Mouse (Mus musculus) heart, embryonic 12.5 days (tissue): ENCODE data around the gene C2cd4d. TPM values are rescaled to one million over a fixed set of nuclear protein-coding genes. Genes with fewer than 3 reads are reported as not detected.

Source experiments
- ATAC-seq: fragments of 200-750 bp; cut with Nextera tagmentation; 2 replicates; pipeline ENCODE4 v1.8.0; 2017; ENCODE audit warnings: moderate TSS enrichment, moderate library complexity; ENCODE audit not compliant: insufficient number of reproducible peaks, low FRiP score
- H3K27ac ChIP-seq: fragments of 300-500 bp; sonication (generic); 2 replicates; pipeline ENCODE4 v1.5.1; 2016; ENCODE audit warnings: mild to moderate bottlenecking, moderate library complexity; ENCODE audit not compliant: poor library complexity, severe bottlenecking
- H3K27me3 ChIP-seq: fragments of 300-500 bp; sonication (generic); replicated peaks from 2 replicates; pipeline ENCODE4 v1.6.1; 2016; ENCODE audit warnings: mild to moderate bottlenecking, moderate library complexity
- H3K36me3 ChIP-seq: fragments of 300-500 bp; sonication (generic); 2 replicates; pipeline ENCODE4 v1.6.1; 2016; ENCODE audit warnings: mild to moderate bottlenecking, moderate library complexity
- H3K4me1 ChIP-seq: fragments of 300-500 bp; sonication (generic); replicated peaks from 2 replicates; pipeline ENCODE4 v1.6.1; 2016; ENCODE audit warnings: mild to moderate bottlenecking
- H3K4me2 ChIP-seq: fragments of 300-500 bp; sonication (generic); 2 replicates; pipeline ENCODE4 v1.6.1; 2016; ENCODE audit warnings: mild to moderate bottlenecking, moderate library complexity
- H3K4me3 ChIP-seq: fragments of 300-500 bp; sonication (generic); 2 replicates; pipeline ENCODE4 v1.5.1; 2016; ENCODE audit warnings: mild to moderate bottlenecking
- H3K9ac ChIP-seq: fragments of 300-500 bp; sonication (generic); 2 replicates; pipeline ENCODE4 v1.6.1; 2016; ENCODE audit warnings: mild to moderate bottlenecking, moderate library complexity
- H3K9me3 ChIP-seq: fragments of 300-500 bp; sonication (generic); replicated peaks from 2 replicates; pipeline ENCODE4 v1.6.1; 2016; ENCODE audit warnings: mild to moderate bottlenecking, moderate library complexity
- WGBS: fragments of 180-500 bp; shearing (Covaris S2); methylation state at CpG from one replicate; pipeline ENCODE4 v1.1.7; 2016; 5-methylcytosine and 5-hydroxymethylcytosine counted together
- polyA plus RNA-seq: library from polyadenylated mRNA; unstranded; fragments of >200 nt; fragmentation: Nextera tagmentation; extraction: Ambion mirVana; gene quantifications from 2 replicates; pipeline ENCODE4 v1.2.1, GENCODE M21; 2016

Gene C2cd4d
- polyA plus RNA-seq, 1 experiment from 2014 or later: 0.66 TPM

DNA sequence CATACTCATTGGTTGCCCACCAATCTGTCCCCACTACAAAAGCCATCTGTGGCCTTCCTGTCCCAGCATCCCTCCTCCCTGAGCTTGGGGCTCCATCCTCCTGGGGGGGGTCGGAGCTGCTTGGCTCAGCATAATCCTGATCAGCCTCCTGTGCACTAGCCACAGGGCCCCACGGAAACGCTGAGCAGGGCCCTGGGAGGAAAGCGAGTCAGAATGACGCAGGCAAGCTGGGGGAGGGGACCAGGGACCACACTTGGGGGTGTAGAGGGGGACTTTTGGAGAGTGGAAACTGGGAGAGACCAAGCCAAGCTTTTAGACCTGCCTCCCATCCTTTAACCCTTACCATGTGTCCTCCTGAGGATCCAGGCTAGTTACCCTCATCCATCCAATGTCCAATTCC is 13.6 kb downstream of the C2cd4d start:
- Histone ChIP-seq H3K27me3 (peaks cover 43% of the 10 kb centered on the region), H3K9ac (no peak overlapping the region), H3K27ac (no peak overlapping the region), H3K36me3 (no peaks in the 10 kb centered on the region), H3K4me1 (peaks cover 49% of the 10 kb centered on the region), H3K4me3 (no peak overlapping the region), H3K9me3 (no peaks in the 10 kb centered on the region), H3K4me2 (no peak overlapping the region)
- ATAC-seq: no peak
- 37% methylated on average over 5 of the region's 5 CpGs for WGBS

DNA sequence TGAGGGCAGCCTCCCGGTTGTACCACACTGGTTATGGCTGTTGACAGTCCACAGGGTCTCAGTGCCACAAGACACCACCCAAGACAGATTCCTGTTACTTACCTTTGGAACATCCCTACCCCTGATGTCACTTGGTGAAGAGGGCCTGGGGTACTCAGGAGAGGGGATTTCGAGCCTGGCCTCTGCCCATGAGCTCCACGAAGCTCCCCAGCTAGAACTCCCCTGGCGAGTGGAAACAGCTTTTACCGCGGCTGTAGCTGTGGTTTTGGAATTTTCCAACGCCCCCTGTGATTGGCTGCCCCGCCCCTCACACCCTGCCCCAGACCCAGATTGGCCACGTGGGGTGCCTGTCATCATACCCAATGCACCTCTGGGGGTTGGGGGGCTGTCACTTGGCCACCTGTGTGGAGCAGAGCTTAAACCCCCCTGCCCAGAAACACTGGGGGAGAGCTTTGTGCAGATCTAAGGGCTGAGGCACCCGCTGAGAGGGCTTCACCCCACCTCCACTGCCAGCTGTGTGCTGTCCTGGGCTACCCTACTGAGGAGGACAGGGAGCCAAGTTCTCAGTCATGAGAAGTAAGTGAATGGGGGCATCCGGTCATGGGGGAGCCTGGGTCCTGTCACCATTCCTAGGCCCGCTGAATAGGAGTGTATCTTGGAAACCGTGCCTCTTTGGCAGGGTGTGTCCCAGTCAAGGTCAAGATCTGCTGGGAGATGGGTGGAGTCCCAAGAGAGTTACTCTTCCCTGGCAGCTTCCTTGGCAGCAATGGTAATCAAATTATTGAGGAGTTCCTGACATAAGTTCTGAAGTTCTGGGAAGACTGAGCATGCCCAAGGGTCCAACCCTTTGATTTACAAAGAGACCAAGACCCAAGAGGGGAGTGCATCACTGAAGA is 15.0 kb downstream of the C2cd4d start:
- H3K27me3 ChIP-seq: peaks cover 43% of the 10 kb centered on the region
- no peaks in the 10 kb centered on the region for H3K9me3 ChIP-seq
- H3K36me3 ChIP-seq: no peaks in the 10 kb centered on the region
- H3K4me2 ChIP-seq: no peak overlapping the region
- no peak overlapping the region for H3K9ac ChIP-seq
- no peak overlapping the region for H3K27ac ChIP-seq
- WGBS: 12% methylated on average over 13 of the region's 13 CpGs
- peaks cover 39% of the 10 kb centered on the region for H3K4me1 ChIP-seq
- ATAC-seq: no peak
- no peak overlapping the region for H3K4me3 ChIP-seq

DNA sequence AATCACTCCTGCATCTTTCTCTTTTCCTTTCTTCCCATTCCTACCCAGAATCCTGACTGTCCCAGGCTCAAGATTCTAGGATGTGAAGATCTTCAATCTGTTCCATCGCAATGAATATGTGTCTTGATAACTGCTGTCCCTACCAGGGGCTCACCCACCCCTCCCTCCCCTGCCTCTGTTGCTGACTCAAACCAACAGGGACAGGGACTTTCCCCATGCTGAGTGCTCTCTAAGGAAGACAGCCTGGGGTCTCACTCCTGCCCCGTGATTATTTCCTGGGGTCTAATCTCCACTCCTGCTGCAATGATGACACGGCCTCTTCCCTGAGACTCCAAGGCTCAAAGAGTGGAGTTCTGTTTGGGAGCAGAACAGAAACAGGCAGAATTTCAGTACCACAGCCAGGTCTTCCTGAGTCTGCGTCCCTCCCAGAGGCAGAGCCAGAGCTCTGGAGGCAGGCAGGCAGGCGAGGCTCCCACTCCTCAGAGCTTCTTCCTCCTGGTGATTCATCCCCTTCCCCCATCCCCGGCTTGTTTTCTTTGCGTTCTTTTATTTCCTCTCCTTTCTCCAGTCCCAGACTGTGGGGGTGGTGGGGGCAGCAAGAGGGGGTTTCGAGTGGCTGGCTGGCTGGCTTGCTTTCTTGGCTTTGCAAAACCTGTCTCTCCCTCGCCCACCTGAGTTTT is 17.7 kb downstream of the C2cd4d start:
- no peak overlapping the region for H3K9ac ChIP-seq
- whole genome bisulfite sequencing: 18% methylated on average over 9 of the region's 9 CpGs

DNA sequence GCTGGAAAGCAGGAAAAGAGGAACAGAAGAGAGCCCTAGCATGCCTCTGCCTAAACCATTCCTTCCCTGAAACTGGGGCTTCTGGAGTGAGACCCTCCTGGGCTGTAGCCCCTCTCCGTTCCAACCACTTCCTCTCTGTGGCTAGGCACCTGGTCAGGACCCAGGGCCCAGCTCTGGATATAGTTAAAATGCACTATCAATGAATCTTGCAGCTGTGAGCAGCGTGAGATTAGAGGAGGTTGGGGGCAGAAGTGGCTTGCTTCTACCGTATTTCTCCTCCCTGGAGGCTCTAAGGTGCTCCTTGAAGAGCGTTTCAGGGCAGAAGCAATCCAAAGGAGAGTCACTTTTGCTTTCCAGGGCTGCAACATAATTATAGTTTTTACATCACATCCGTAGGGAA is 20.1 kb downstream of the C2cd4d start:
- 61% methylated on average over 5 of the region's 5 CpGs for WGBS
- Histone ChIP-seq H3K4me1 (peaks cover 11% of the 10 kb centered on the region), H3K4me3 (no peak overlapping the region), H3K4me2 (no peak overlapping the region), H3K9me3 (no peaks in the 10 kb centered on the region), H3K9ac (no peak overlapping the region), H3K27ac (no peak overlapping the region), H3K27me3 (0 out of 2 replicates have a peak, but pooled peaks cover 11% of the 10 kb centered on the region), H3K36me3 (no peaks in the 10 kb centered on the region)
- ATAC-seq: no peak

More for the DNA sequence above, 17.7 kb downstream of the C2cd4d start:
- ATAC-seq: no peak; the same call in 1 of the 2 replicates
- H3K4me1 ChIP-seq: peaks cover 16% of the 10 kb centered on the region
- no peak overlapping the region for H3K4me3 ChIP-seq
- H3K27ac ChIP-seq: no peak overlapping the region
- H3K27me3 ChIP-seq: peaks cover 25% of the 10 kb centered on the region
- no peaks in the 10 kb centered on the region for H3K9me3 ChIP-seq
- no peak overlapping the region for H3K4me2 ChIP-seq
- H3K36me3 ChIP-seq: no peaks in the 10 kb centered on the region

DNA sequence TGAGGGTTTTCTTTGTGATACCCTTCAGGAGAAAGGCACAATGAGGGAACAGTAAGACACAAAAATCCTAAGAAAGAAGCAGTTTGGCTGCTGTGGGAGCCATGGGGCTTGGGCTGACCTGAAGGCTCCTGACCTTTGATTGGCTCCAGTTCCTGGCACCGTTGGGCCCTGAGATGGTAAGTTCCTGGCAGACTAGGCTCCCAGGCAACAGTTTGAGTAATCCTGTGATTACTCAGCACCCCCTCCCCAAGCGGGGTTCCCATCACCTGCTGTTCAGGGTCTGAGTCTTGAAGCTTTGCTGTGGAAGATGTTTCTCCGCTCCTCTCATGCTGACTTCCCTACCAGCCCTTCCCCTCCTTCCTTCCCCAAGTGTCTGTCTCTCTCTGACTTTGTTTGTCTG is 21.2 kb downstream of the C2cd4d start:
- Histone ChIP-seq H3K36me3 (no peaks in the 10 kb centered on the region), H3K9me3 (no peaks in the 10 kb centered on the region), H3K4me1 (peaks cover 10% of the 10 kb centered on the region), H3K4me3 (no peak overlapping the region), H3K4me2 (no peak overlapping the region), H3K9ac (no peak overlapping the region), H3K27ac (no peak overlapping the region), H3K27me3 (peaks cover 6% of the 10 kb centered on the region)
- ATAC-seq: no peak
- WGBS: 62% methylated on average over 3 of the region's 3 CpGs

DNA sequence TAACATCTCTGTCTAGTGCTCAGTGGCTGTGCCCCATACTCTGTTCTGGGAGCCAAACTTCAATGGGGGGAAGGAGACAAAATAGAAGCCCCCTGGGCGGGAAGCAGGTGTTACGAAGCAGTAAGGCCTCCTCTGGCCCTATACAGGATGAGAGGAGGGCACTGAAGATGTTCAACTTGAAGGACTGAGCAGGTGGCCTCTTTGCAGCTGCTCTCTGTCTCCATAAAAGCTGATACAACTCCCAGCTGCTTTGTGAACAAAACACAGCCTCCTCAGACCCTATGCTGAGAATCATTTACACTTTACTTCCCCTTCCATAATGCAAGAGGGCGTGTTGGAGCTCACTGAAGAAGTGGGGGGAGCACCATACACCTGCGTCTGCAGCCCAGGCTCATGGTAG is 24.4 kb downstream of the C2cd4d start:
- WGBS: 56% methylated on average over 4 of the region's 4 CpGs

DNA sequence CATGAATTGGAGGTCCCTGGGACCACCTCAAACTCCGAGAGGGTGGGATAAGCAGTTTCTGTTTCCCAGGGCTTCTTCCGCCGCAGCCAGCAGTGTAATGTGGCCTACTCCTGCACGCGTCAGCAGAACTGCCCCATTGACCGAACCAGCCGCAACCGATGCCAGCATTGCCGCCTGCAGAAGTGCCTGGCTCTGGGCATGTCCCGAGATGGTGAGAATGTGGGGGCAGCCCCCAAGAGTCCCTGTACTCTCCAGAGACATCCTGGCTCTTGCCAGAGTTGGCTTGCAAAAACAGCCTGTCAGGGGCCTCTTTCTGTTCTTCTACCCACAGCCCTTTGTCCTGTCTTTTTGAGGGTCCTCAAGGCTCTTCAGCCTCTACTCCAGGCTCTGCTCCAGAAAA is 25.2 kb downstream of the C2cd4d start:
- no peak overlapping the region for H3K4me2 ChIP-seq
- H3K9ac ChIP-seq: no peak overlapping the region
- no peaks in the 10 kb centered on the region for H3K9me3 ChIP-seq
- H3K4me3 ChIP-seq: no peak overlapping the region
- WGBS: 86% methylated on average over 10 of the region's 10 CpGs
- peaks cover 9% of the 10 kb centered on the region for H3K27me3 ChIP-seq
- no peak overlapping the region for H3K27ac ChIP-seq
- H3K4me1 ChIP-seq: no peaks in the 10 kb centered on the region
- no peak for ATAC-seq
- no peaks in the 10 kb centered on the region for H3K36me3 ChIP-seq

More for the DNA sequence above, 24.4 kb downstream of the C2cd4d start:
- peaks cover 9% of the 10 kb centered on the region for H3K27me3 ChIP-seq
- H3K36me3 ChIP-seq: no peaks in the 10 kb centered on the region
- no peak overlapping the region for H3K9ac ChIP-seq
- no peak overlapping the region for H3K4me3 ChIP-seq
- H3K4me2 ChIP-seq: no peak overlapping the region
- ATAC-seq: no peak
- no peaks in the 10 kb centered on the region for H3K4me1 ChIP-seq
- H3K27ac ChIP-seq: no peak overlapping the region
- no peaks in the 10 kb centered on the region for H3K9me3 ChIP-seq

DNA sequence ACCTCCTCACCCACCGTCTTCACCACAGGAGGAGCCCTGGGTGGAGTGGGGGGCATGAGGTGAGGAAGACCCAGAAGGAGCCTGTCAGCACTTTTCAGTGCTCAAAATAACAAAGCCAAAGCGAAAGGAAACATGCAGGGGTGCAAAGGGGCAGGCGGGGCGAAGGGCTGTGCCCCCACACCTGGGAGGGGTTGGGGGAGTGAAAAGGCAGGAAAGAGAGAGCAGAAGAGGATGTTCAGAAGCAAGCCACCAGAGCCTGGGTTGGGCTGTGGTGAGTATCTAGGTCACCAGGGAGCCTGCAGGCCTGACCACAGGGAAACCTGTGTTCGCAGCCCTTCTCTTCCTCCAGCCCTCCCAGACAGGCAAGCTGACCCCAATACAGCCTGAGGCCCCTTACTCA is 25.8 kb downstream of the C2cd4d start:
- no peak for ATAC-seq
- H3K4me2 ChIP-seq: no peak overlapping the region
- no peak overlapping the region for H3K27ac ChIP-seq
- WGBS: 58% methylated on average over 5 of the region's 5 CpGs
- H3K36me3 ChIP-seq: no peaks in the 10 kb centered on the region
- no peak overlapping the region for H3K9ac ChIP-seq
- H3K4me3 ChIP-seq: no peak overlapping the region
- H3K9me3 ChIP-seq: no peaks in the 10 kb centered on the region
- H3K27me3 ChIP-seq: peaks cover 9% of the 10 kb centered on the region
- H3K4me1 ChIP-seq: no peaks in the 10 kb centered on the region

DNA sequence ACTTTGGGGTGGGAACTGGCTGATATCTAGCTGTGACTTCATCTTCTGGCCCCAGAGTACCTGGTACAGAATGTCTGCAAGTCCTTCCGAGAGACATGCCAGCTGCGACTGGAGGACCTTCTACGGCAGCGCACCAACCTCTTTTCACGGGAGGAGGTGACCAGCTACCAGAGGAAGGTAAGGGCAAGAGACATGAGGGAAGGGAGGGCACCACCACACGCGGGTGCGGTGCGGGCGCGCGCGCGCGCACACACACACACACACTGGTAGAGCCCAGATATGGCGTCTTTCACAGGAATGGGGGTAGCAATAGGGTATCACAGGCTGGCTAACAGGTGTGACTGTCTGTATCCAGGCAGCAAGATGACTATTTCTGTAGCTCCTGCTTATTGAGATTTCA is 27.2 kb downstream of the C2cd4d start:
- no peaks in the 10 kb centered on the region for H3K4me1 ChIP-seq
- H3K4me3 ChIP-seq: no peak overlapping the region
- ATAC-seq: no peak
- H3K27me3 ChIP-seq: peaks cover 9% of the 10 kb centered on the region
- no peak overlapping the region for H3K9ac ChIP-seq
- H3K27ac ChIP-seq: no peak overlapping the region
- no peaks in the 10 kb centered on the region for H3K36me3 ChIP-seq
- no peaks in the 10 kb centered on the region for H3K9me3 ChIP-seq
- no peak overlapping the region for H3K4me2 ChIP-seq
- 93% methylated on average over 16 of the region's 16 CpGs for WGBS

DNA sequence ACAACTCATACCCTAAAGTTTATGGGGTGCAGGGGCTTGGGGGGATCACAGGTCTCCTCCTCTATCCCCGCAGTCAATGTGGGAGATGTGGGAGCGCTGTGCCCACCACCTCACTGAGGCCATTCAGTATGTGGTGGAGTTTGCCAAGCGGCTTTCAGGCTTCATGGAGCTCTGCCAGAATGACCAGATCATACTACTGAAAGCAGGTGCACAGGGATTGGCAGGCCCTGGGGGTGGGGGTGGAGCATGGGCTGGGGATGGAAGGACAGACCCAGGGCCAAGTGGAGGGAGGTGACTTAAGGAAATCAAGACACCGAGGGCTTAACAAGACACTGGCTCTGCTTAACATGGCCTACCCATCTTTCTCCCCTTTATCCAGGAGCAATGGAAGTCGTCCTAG is 28.8 kb downstream of the C2cd4d start:
- Histone ChIP-seq H3K27ac (no peak overlapping the region), H3K27me3 (peaks cover 15% of the 10 kb centered on the region), H3K36me3 (no peaks in the 10 kb centered on the region), H3K4me2 (no peak overlapping the region), H3K4me1 (no peaks in the 10 kb centered on the region), H3K9me3 (no peaks in the 10 kb centered on the region), H3K4me3 (no peak overlapping the region), H3K9ac (no peak overlapping the region)
- ATAC-seq: no peak
- 80% methylated on average over 5 of the region's 5 CpGs for WGBS

DNA sequence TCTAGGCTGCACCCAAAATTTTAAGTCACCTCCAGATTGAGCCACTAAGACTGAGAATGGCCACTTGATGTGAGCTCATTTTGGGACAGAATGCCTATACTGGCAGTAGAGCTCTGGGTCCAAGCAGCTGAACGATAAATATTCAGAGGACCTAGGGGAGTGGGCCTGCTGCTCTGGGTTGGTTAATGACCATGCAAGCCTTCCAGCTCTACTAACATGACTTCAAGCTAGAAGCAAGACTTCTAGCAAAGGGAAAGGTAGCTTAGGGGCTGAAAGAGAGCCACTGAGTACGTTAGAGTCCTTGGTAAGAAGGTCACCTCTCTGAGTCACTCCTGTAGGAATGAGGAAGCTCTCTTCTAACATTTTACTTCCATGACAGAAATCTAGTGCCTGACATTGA is 29.9 kb downstream of the C2cd4d start:
- no peak overlapping the region for H3K27ac ChIP-seq
- no peak overlapping the region for H3K9ac ChIP-seq
- no peaks in the 10 kb centered on the region for H3K9me3 ChIP-seq
- H3K4me3 ChIP-seq: no peak overlapping the region
- 75% methylated on average over 2 of the region's 2 CpGs for WGBS
- ATAC-seq: no peak
- no peaks in the 10 kb centered on the region for H3K4me1 ChIP-seq
- H3K27me3 ChIP-seq: peaks cover 22% of the 10 kb centered on the region
- H3K4me2 ChIP-seq: no peak overlapping the region
- no peaks in the 10 kb centered on the region for H3K36me3 ChIP-seq
